Mouse (Mus musculus): ENCODE data around the gene Trank1. TPM values are rescaled to one million over a fixed set of nuclear protein-coding genes. Genes with fewer than 3 reads are reported as not detected.

The Trank1 gene
- total RNA-seq, 2 experiments from 2014 or later: 220 TPM

GRCm38 (mm10) chr9:111377868-111378267, 66.3 kb downstream of the Trank1 start:
- no peak for DNase-seq (ENCODE audit: low spot score in 2 of 2)

GRCm38 (mm10) chr9:111381056-111382025, 69.8 kb downstream of the Trank1 start:
- peak; percentile 36 to 78 for DNase-seq (ENCODE audit: low spot score in 2 of 2)

- DNase-seq (ENCODE audit: low spot score in 2 of 2): no peak
Observed at GRCm38 (mm10) chr9:111382469-111382868, 70.9 kb downstream of the Trank1 start.

- DNase-seq (ENCODE audit: low spot score in 2 of 2): no peak
Observed at GRCm38 (mm10) chr9:111383046-111383445, 71.5 kb downstream of the Trank1 start.

GRCm38 (mm10) chr9:111383756-111384155, 72.2 kb downstream of the Trank1 start:
- DNase-seq (ENCODE audit: low spot score in 2 of 2): peak; percentile 25 to 68

GRCm38 (mm10) chr9:111385526-111386491, 74.3 kb downstream of the Trank1 start:
- DNase-seq (ENCODE audit: low spot score in 2 of 2): no peak

GRCm38 (mm10) chr9:111386569-111386968, 75.0 kb downstream of the Trank1 start:
- DNase-seq (ENCODE audit: low spot score in 2 of 2): no peak

GRCm38 (mm10) chr9:111387576-111387975, 76.0 kb downstream of the Trank1 start:
- no peak for DNase-seq (ENCODE audit: low spot score in 2 of 2)

- DNase-seq (ENCODE audit: low spot score in 2 of 2): no peak
Observed at GRCm38 (mm10) chr9:111390016-111390415, 78.5 kb downstream of the Trank1 start.

- DNase-seq (ENCODE audit: low spot score in 2 of 2): no peak
Observed at GRCm38 (mm10) chr9:111391036-111391435, 79.5 kb downstream of the Trank1 start.

- no peak for DNase-seq (ENCODE audit: low spot score in 2 of 2)
Observed at GRCm38 (mm10) chr9:111391926-111392442, 80.4 kb downstream of the Trank1 start.

- no peak for DNase-seq (ENCODE audit: low spot score in 2 of 2)
Observed at GRCm38 (mm10) chr9:111395265-111395664, 83.7 kb downstream of the Trank1 start.

GRCm38 (mm10) chr9:111398059-111398458, 86.5 kb downstream of the Trank1 start:
- DNase-seq (ENCODE audit: low spot score in 2 of 2): no peak

- DNase-seq (ENCODE audit: low spot score in 2 of 2): no peak
Observed at GRCm38 (mm10) chr9:111400089-111400488, 88.5 kb downstream of the Trank1 start.

GRCm38 (mm10) chr9:111403159-111403558, 91.6 kb downstream of the Trank1 start:
- no peak for DNase-seq (ENCODE audit: low spot score in 2 of 2)

- DNase-seq (ENCODE audit: low spot score in 2 of 2): no peak
Observed at GRCm38 (mm10) chr9:111404346-111405079, 93.0 kb downstream of the Trank1 start.

- no peak for DNase-seq (ENCODE audit: low spot score in 2 of 2)
Observed at GRCm38 (mm10) chr9:111405080-111405428, 93.5 kb downstream of the Trank1 start.

- peak in 1 of 2 experiments; percentile 66 for DNase-seq (ENCODE audit: low spot score in 2 of 2)
Observed at GRCm38 (mm10) chr9:111408012-111408411, 96.5 kb downstream of the Trank1 start.

- peak in 1 of 2 experiments; percentile 53 for DNase-seq (ENCODE audit: low spot score in 2 of 2)
Observed at GRCm38 (mm10) chr9:111408427-111408826, 96.9 kb downstream of the Trank1 start.

- peak; percentile 73 to 85 for DNase-seq (ENCODE audit: low spot score in 2 of 2)
Observed at GRCm38 (mm10) chr9:111412471-111413160, 101.1 kb downstream of the Trank1 start.

Measured in layer of hippocampus, adult 18-20 months (tissue).